Mouse (Mus musculus): ENCODE measurements around the gene Gm42906. TPM values are rescaled to one million over a fixed set of nuclear protein-coding genes. Genes with fewer than 3 reads are reported as not detected.

Gene Gm42906
- polyA plus RNA-seq, 1 experiment from 2014 or later: not detected

GRCm38 (mm10) chr5:151400557-151400944 is 27.4 kb downstream of the Gm42906 start:
- Histone ChIP-seq H3K4me1 (replicated peaks; ENCODE audit: control insufficient read depth, insufficient read depth, low read length) (peaks cover 13% of the 10 kb centered on the region), H3K4me3 (replicated peaks; ENCODE audit: low read length) (no peak overlapping the region), H3K9me3 (ENCODE audit: control insufficient read depth, low read length) (no peaks in the 10 kb centered on the region), H3K9ac (replicated peaks; ENCODE audit: low read depth, low read length) (no peak overlapping the region), H3K36me3 (ENCODE audit: control insufficient read depth, insufficient read depth) (no peaks in the 10 kb centered on the region), H3K4me2 (ENCODE audit: low read length) (no peak overlapping the region), H3K27me3 (replicated peaks; ENCODE audit: control insufficient read depth, insufficient read depth, low read length) (no peaks in the 10 kb centered on the region), H3K27ac (ENCODE audit: low read length) (no peak overlapping the region)
- WGBS: 85% methylated on average over 2 of the region's 2 CpGs
- no peak for ATAC-seq

GRCm38 (mm10) chr5:151399918-151400556 is 27.9 kb downstream of the Gm42906 start:
- H3K9ac ChIP-seq (replicated peaks; ENCODE audit: low read depth, low read length): no peak overlapping the region
- no peak overlapping the region for H3K27ac ChIP-seq (ENCODE audit: low read length)
- no peak for ATAC-seq
- no peaks in the 10 kb centered on the region for H3K27me3 ChIP-seq (replicated peaks; ENCODE audit: control insufficient read depth, insufficient read depth, low read length)
- H3K36me3 ChIP-seq (ENCODE audit: control insufficient read depth, insufficient read depth): no peaks in the 10 kb centered on the region
- peaks cover 11% of the 10 kb centered on the region for H3K4me1 ChIP-seq (replicated peaks; ENCODE audit: control insufficient read depth, insufficient read depth, low read length)
- H3K4me3 ChIP-seq (replicated peaks; ENCODE audit: low read length): no peak overlapping the region
- H3K4me2 ChIP-seq (ENCODE audit: low read length): no peak overlapping the region
- 77% methylated on average over 7 of the region's 7 CpGs for WGBS
- no peaks in the 10 kb centered on the region for H3K9me3 ChIP-seq (ENCODE audit: control insufficient read depth, low read length)

- H3K4me1 ChIP-seq (replicated peaks; ENCODE audit: control insufficient read depth, insufficient read depth, low read length): peaks cover 7% of the 10 kb centered on the region; the same call in 1 of the 2 replicates
- no peaks in the 10 kb centered on the region for H3K27me3 ChIP-seq (replicated peaks; ENCODE audit: control insufficient read depth, insufficient read depth, low read length)
- no peak overlapping the region for H3K4me3 ChIP-seq (replicated peaks; ENCODE audit: low read length)
- no peak for ATAC-seq
- H3K4me2 ChIP-seq (ENCODE audit: low read length): no peak overlapping the region
- H3K9me3 ChIP-seq (ENCODE audit: control insufficient read depth, low read length): no peaks in the 10 kb centered on the region
- H3K27ac ChIP-seq (ENCODE audit: low read length): no peak overlapping the region
- no peaks in the 10 kb centered on the region for H3K36me3 ChIP-seq (ENCODE audit: control insufficient read depth, insufficient read depth)
- no peak overlapping the region for H3K9ac ChIP-seq (replicated peaks; ENCODE audit: low read depth, low read length)
- WGBS: 75% methylated on average over 4 of the region's 4 CpGs
These were observed 31.8 kb downstream of the Gm42906 start for GRCm38 (mm10) chr5:151396119-151396518.

- H3K9me3 ChIP-seq (ENCODE audit: control insufficient read depth, low read length): no peaks in the 10 kb centered on the region
- H3K27ac ChIP-seq (ENCODE audit: low read length): no peak overlapping the region
- 62% methylated on average over 5 of the region's 5 CpGs for WGBS
- H3K4me3 ChIP-seq (replicated peaks; ENCODE audit: low read length): no peak overlapping the region
- no peak for ATAC-seq
- H3K4me2 ChIP-seq (ENCODE audit: low read length): no peak overlapping the region
- no peaks in the 10 kb centered on the region for H3K36me3 ChIP-seq (ENCODE audit: control insufficient read depth, insufficient read depth)
- no peaks in the 10 kb centered on the region for H3K27me3 ChIP-seq (replicated peaks; ENCODE audit: control insufficient read depth, insufficient read depth, low read length)
- H3K4me1 ChIP-seq (replicated peaks; ENCODE audit: control insufficient read depth, insufficient read depth, low read length): peaks cover 7% of the 10 kb centered on the region; the same call in 1 of the 2 replicates
- no peak overlapping the region for H3K9ac ChIP-seq (replicated peaks; ENCODE audit: low read depth, low read length)
These were observed 33.3 kb downstream of the Gm42906 start for GRCm38 (mm10) chr5:151394690-151395089.

- Histone ChIP-seq H3K4me2 (ENCODE audit: low read length) (no peak overlapping the region), H3K27me3 (replicated peaks; ENCODE audit: control insufficient read depth, insufficient read depth, low read length) (no peaks in the 10 kb centered on the region), H3K9me3 (ENCODE audit: control insufficient read depth, low read length) (no peaks in the 10 kb centered on the region), H3K36me3 (ENCODE audit: control insufficient read depth, insufficient read depth) (no peaks in the 10 kb centered on the region), H3K4me1 (replicated peaks; ENCODE audit: control insufficient read depth, insufficient read depth, low read length) (peaks cover 7% of the 10 kb centered on the region; the same call in 1 of the 2 replicates), H3K4me3 (replicated peaks; ENCODE audit: low read length) (no peak overlapping the region), H3K27ac (ENCODE audit: low read length) (no peak overlapping the region), H3K9ac (replicated peaks; ENCODE audit: low read depth, low read length) (no peak overlapping the region)
- WGBS: 51% methylated on average over 7 of the region's 7 CpGs
- ATAC-seq: no peak
These were observed 33.9 kb downstream of the Gm42906 start for GRCm38 (mm10) chr5:151393821-151394662.

GRCm38 (mm10) chr5:151389827-151390226 is 38.1 kb downstream of the Gm42906 start:
- H3K4me1 ChIP-seq (replicated peaks; ENCODE audit: control insufficient read depth, insufficient read depth, low read length): peaks cover 7% of the 10 kb centered on the region; the same call in 1 of the 2 replicates
- no peak overlapping the region for H3K4me2 ChIP-seq (ENCODE audit: low read length)
- H3K4me3 ChIP-seq (replicated peaks; ENCODE audit: low read length): no peak overlapping the region
- WGBS: 45% methylated on average over 1 of the region's 1 CpGs
- H3K27ac ChIP-seq (ENCODE audit: low read length): no peak overlapping the region; the same call in 1 of the 2 replicates
- H3K9me3 ChIP-seq (ENCODE audit: control insufficient read depth, low read length): no peaks in the 10 kb centered on the region
- no peaks in the 10 kb centered on the region for H3K27me3 ChIP-seq (replicated peaks; ENCODE audit: control insufficient read depth, insufficient read depth, low read length)
- peak; percentile 47; the same call in 1 of the 2 replicates for ATAC-seq
- H3K36me3 ChIP-seq (ENCODE audit: control insufficient read depth, insufficient read depth): no peaks in the 10 kb centered on the region
- H3K9ac ChIP-seq (replicated peaks; ENCODE audit: low read depth, low read length): no peak overlapping the region

- H3K4me1 ChIP-seq (replicated peaks; ENCODE audit: control insufficient read depth, insufficient read depth, low read length): no peaks in the 10 kb centered on the region
- no peak for ATAC-seq
These were observed 48.1 kb downstream of the Gm42906 start for GRCm38 (mm10) chr5:151379896-151380295.

GRCm38 (mm10) chr5:151379210-151379609 is 48.8 kb downstream of the Gm42906 start:
- H3K27me3 ChIP-seq (replicated peaks; ENCODE audit: control insufficient read depth, insufficient read depth, low read length): no peaks in the 10 kb centered on the region
- ATAC-seq: no peak
- H3K9ac ChIP-seq (replicated peaks; ENCODE audit: low read depth, low read length): no peak overlapping the region
- no peak overlapping the region for H3K27ac ChIP-seq (ENCODE audit: low read length)
- H3K4me1 ChIP-seq (replicated peaks; ENCODE audit: control insufficient read depth, insufficient read depth, low read length): no peaks in the 10 kb centered on the region
- WGBS: 86% methylated on average over 2 of the region's 2 CpGs
- no peaks in the 10 kb centered on the region for H3K9me3 ChIP-seq (ENCODE audit: control insufficient read depth, low read length)
- no peak overlapping the region for H3K4me3 ChIP-seq (replicated peaks; ENCODE audit: low read length)
- no peaks in the 10 kb centered on the region for H3K36me3 ChIP-seq (ENCODE audit: control insufficient read depth, insufficient read depth)
- no peak overlapping the region for H3K4me2 ChIP-seq (ENCODE audit: low read length)

More at GRCm38 (mm10) chr5:151379896-151380295, 48.1 kb downstream of the Gm42906 start:
- 88% methylated on average over 2 of the region's 2 CpGs for WGBS
- H3K9ac ChIP-seq (replicated peaks; ENCODE audit: low read depth, low read length): no peak overlapping the region
- no peak overlapping the region for H3K27ac ChIP-seq (ENCODE audit: low read length)
- no peaks in the 10 kb centered on the region for H3K9me3 ChIP-seq (ENCODE audit: control insufficient read depth, low read length)
- H3K36me3 ChIP-seq (ENCODE audit: control insufficient read depth, insufficient read depth): no peaks in the 10 kb centered on the region
- no peak overlapping the region for H3K4me2 ChIP-seq (ENCODE audit: low read length)
- H3K27me3 ChIP-seq (replicated peaks; ENCODE audit: control insufficient read depth, insufficient read depth, low read length): no peaks in the 10 kb centered on the region
- no peak overlapping the region for H3K4me3 ChIP-seq (replicated peaks; ENCODE audit: low read length)

GRCm38 (mm10) chr5:151376931-151377330 is 51.0 kb downstream of the Gm42906 start:
- H3K9me3 ChIP-seq (ENCODE audit: control insufficient read depth, low read length): no peaks in the 10 kb centered on the region
- no peaks in the 10 kb centered on the region for H3K4me1 ChIP-seq (replicated peaks; ENCODE audit: control insufficient read depth, insufficient read depth, low read length)
- 84% methylated on average over 4 of the region's 4 CpGs for WGBS
- no peak overlapping the region for H3K4me2 ChIP-seq (ENCODE audit: low read length)
- no peaks in the 10 kb centered on the region for H3K36me3 ChIP-seq (ENCODE audit: control insufficient read depth, insufficient read depth)
- ATAC-seq: no peak
- H3K9ac ChIP-seq (replicated peaks; ENCODE audit: low read depth, low read length): no peak overlapping the region
- no peak overlapping the region for H3K27ac ChIP-seq (ENCODE audit: low read length)
- H3K4me3 ChIP-seq (replicated peaks; ENCODE audit: low read length): no peak overlapping the region
- no peaks in the 10 kb centered on the region for H3K27me3 ChIP-seq (replicated peaks; ENCODE audit: control insufficient read depth, insufficient read depth, low read length)

Data from forebrain, embryonic 16.5 days (tissue).